Mouse (Mus musculus) urinary bladder, adult 18-20 months (tissue): ENCODE data around the gene Gm45713.
"Not testable (repeated sequence)": the region's sequence is repeated elsewhere in the genome, so short reads cannot be mapped to it uniquely, and the experiment has no call there.

Experiments used
- DNase-seq, 2 experiments: peaks; one replicate each; pipeline ENCODE4 v3.0.0; 2022; ENCODE audit warnings: low spot score in 2 of 2, mixed read lengths in 2 of 2

Gene Gm45713

GRCm38 (mm10) chr7:45162996-45163615, 27.1 kb upstream of the Gm45713 start:
- DNase-seq = no peak

- no peak for DNase-seq
Observed at GRCm38 (mm10) chr7:45162551-45162950, 26.5 kb upstream of the Gm45713 start.

GRCm38 (mm10) chr7:45161612-45162473, 25.8 kb upstream of the Gm45713 start:
- DNase-seq = peak; percentile 80 to 96

- DNase-seq = no peak
Observed at GRCm38 (mm10) chr7:45160866-45161265, 24.8 kb upstream of the Gm45713 start.

- no peak for DNase-seq
Observed at GRCm38 (mm10) chr7:45160316-45160800, 24.3 kb upstream of the Gm45713 start.

- DNase-seq = no peak
Observed at GRCm38 (mm10) chr7:45158991-45159390, 23.0 kb upstream of the Gm45713 start.

- no peak for DNase-seq
Observed at GRCm38 (mm10) chr7:45157459-45157858, 21.4 kb upstream of the Gm45713 start.

- DNase-seq = no peak
Observed at GRCm38 (mm10) chr7:45156206-45156605, 20.2 kb upstream of the Gm45713 start.

- no peak for DNase-seq
Observed at GRCm38 (mm10) chr7:45155590-45155989, 19.6 kb upstream of the Gm45713 start.

- peak in 1 of 2 experiments; percentile 41 for DNase-seq
Observed at GRCm38 (mm10) chr7:45154993-45155514, 19.0 kb upstream of the Gm45713 start.

- peak; percentile 94 to 95 for DNase-seq
Observed at GRCm38 (mm10) chr7:45154096-45154992, 18.3 kb upstream of the Gm45713 start, which contains the start of the genes Pih1d1 and Aldh16a1. TSS of gene Pih1d1 (plus strand) at chr7:45154303. TSS of gene Aldh16a1 (minus strand) at chr7:45154584.

GRCm38 (mm10) chr7:45153586-45153985, 17.6 kb upstream of the Gm45713 start:
- DNase-seq = no peak

GRCm38 (mm10) chr7:45153052-45153451, 17.0 kb upstream of the Gm45713 start:
- not testable (repeated sequence) for DNase-seq

- peak in 1 of 2 experiments; percentile 37 for DNase-seq
Observed at GRCm38 (mm10) chr7:45151303-45151702, 15.3 kb upstream of the Gm45713 start.

GRCm38 (mm10) chr7:45150321-45150720, 14.3 kb upstream of the Gm45713 start:
- no peak for DNase-seq

- no peak for DNase-seq
Observed at GRCm38 (mm10) chr7:45149545-45149944, 13.5 kb upstream of the Gm45713 start.

GRCm38 (mm10) chr7:45148534-45149098, 12.6 kb upstream of the Gm45713 start:
- DNase-seq = no peak

- DNase-seq = no peak
Observed at GRCm38 (mm10) chr7:45147899-45148298, 11.9 kb upstream of the Gm45713 start.

GRCm38 (mm10) chr7:45147267-45147666, 11.2 kb upstream of the Gm45713 start:
- no peak for DNase-seq

- DNase-seq = no peak
Observed at GRCm38 (mm10) chr7:45145460-45145859, 9.4 kb upstream of the Gm45713 start.
